Mouse (Mus musculus) heart, embryonic 16.5 days (tissue): ENCODE measurements around the gene Lrp6. TPM values are rescaled to one million over a fixed set of nuclear protein-coding genes. Genes with fewer than 3 reads are reported as not detected.

Experiments
- ATAC-seq: fragments of 200-750 bp; cut with Nextera tagmentation; replicated peaks from 2 replicates; pipeline ENCODE4 v1.8.0; 2017; ENCODE audit warnings: moderate number of reproducible peaks; ENCODE audit not compliant: insufficient read depth, low FRiP score; ENCODE audit errors: extremely low read depth
- H3K27ac ChIP-seq: fragments of 300-500 bp; sonication (generic); 2 replicates; pipeline ENCODE4 v1.5.1; 2014; ENCODE audit warnings: mild to moderate bottlenecking, low read length, control low read depth, moderate library complexity
- H3K27me3 ChIP-seq: fragments of 300-500 bp; sonication (generic); 2 replicates; pipeline ENCODE4 v1.6.1; 2014; ENCODE audit warnings: low read length, mixed read lengths; ENCODE audit not compliant: control insufficient read depth, insufficient read depth
- H3K36me3 ChIP-seq: fragments of 300-500 bp; sonication (generic); 2 replicates; pipeline ENCODE4 v1.6.1; 2014; ENCODE audit not compliant: control insufficient read depth, insufficient read depth
- H3K4me1 ChIP-seq: fragments of 300-500 bp; sonication (generic); 2 replicates; pipeline ENCODE4 v1.6.1; 2014; ENCODE audit warnings: low read length, mixed read lengths; ENCODE audit not compliant: control insufficient read depth, insufficient read depth
- H3K4me2 ChIP-seq: fragments of 300-500 bp; sonication (generic); 2 replicates; pipeline ENCODE4 v1.6.1; 2014; ENCODE audit warnings: low read depth, mild to moderate bottlenecking, control low read depth, low read length
- H3K4me3 ChIP-seq: fragments of 300-500 bp; sonication (generic); 2 replicates; pipeline ENCODE4 v1.5.1; 2014; ENCODE audit warnings: mild to moderate bottlenecking, control low read depth, low read length
- H3K9ac ChIP-seq: fragments of 300-500 bp; sonication (generic); 2 replicates; pipeline ENCODE4 v1.6.1; 2014; ENCODE audit warnings: low read length, control low read depth
- H3K9me3 ChIP-seq: fragments of 300-500 bp; sonication (generic); replicated peaks from 2 replicates; pipeline ENCODE4 v1.6.1; 2016; ENCODE audit warnings: low read length; ENCODE audit not compliant: control insufficient read depth
- WGBS: fragments of 180-500 bp; shearing (Covaris S2); extraction: QIAGEN DNeasy Blood & Tissue Kit; methylation state at CpG from one replicate; pipeline ENCODE4 v1.1.7; 2014; 5-methylcytosine and 5-hydroxymethylcytosine counted together
- polyA plus RNA-seq: library from polyadenylated mRNA; unstranded; fragments of >200 nt; fragmentation: Nextera tagmentation; extraction: Ambion mirVana; gene quantifications from 2 replicates; pipeline ENCODE4 v1.2.1, GENCODE M21; 2015

The Lrp6 gene
- polyA plus RNA-seq, 1 experiment from 2014 or later: 21.1 TPM

GRCm38 (mm10) chr6:134448451-134448850, 118.3 kb downstream of the Lrp6 start:
- 87% methylated on average over 12 of the region's 12 CpGs for WGBS
- Histone ChIP-seq H3K27ac (no peak overlapping the region), H3K9me3 (0 out of 2 replicates have a peak, but pooled peaks cover 4% of the 10 kb centered on the region), H3K9ac (no peak overlapping the region), H3K4me1 (no peaks in the 10 kb centered on the region), H3K4me3 (no peak overlapping the region), H3K4me2 (no peak overlapping the region), H3K27me3 (no peaks in the 10 kb centered on the region), H3K36me3 (peaks cover 39% of the 10 kb centered on the region)
- no peak for ATAC-seq

- peaks cover 11% of the 10 kb centered on the region for H3K4me1 ChIP-seq
- no peaks in the 10 kb centered on the region for H3K27me3 ChIP-seq
- 79% methylated on average over 5 of the region's 5 CpGs for WGBS
- no peak for ATAC-seq
- 0 out of 2 replicates have a peak, but pooled peaks cover 4% of the 10 kb centered on the region for H3K9me3 ChIP-seq
- H3K27ac ChIP-seq: no peak overlapping the region
- no peak overlapping the region for H3K4me3 ChIP-seq
- H3K9ac ChIP-seq: no peak overlapping the region
- H3K4me2 ChIP-seq: no peak overlapping the region
- H3K36me3 ChIP-seq: peaks cover 8% of the 10 kb centered on the region
Observed at GRCm38 (mm10) chr6:134443925-134444324, 122.8 kb downstream of the Lrp6 start.

GRCm38 (mm10) chr6:134443198-134443904, 123.4 kb downstream of the Lrp6 start:
- ATAC-seq: no peak

DNA sequence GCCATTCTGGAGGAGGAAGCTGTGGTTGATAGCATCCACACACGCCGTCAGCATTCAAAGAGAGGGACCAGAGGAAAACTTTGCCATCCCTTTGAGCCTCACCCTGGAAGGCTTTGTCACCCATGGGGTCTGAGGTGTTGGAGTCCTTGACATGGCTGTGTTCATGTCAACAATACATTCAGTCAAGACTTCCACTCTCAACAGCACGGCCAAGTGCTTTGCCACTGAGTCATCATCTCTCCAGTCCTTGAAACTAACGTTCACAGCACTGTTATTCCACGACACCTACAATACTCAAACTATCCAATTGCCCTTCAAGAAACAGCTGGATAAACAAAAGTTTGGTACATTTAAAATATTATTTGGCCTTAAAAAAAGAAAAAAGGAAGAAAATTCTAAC, 124.5 kb downstream of the Lrp6 start:
- 42% methylated on average over 5 of the region's 5 CpGs for WGBS
- Histone ChIP-seq H3K4me1 (peaks cover 11% of the 10 kb centered on the region), H3K36me3 (peaks cover 8% of the 10 kb centered on the region), H3K9ac (no peak overlapping the region), H3K27me3 (no peaks in the 10 kb centered on the region), H3K9me3 (0 out of 2 replicates have a peak, but pooled peaks cover 4% of the 10 kb centered on the region), H3K27ac (no peak overlapping the region), H3K4me3 (no peak overlapping the region), H3K4me2 (no peak overlapping the region)
- ATAC-seq: no peak

More at GRCm38 (mm10) chr6:134443198-134443904, 123.4 kb downstream of the Lrp6 start:
- Histone ChIP-seq H3K4me2 (no peak overlapping the region), H3K27me3 (no peaks in the 10 kb centered on the region), H3K9ac (no peak overlapping the region), H3K36me3 (peaks cover 8% of the 10 kb centered on the region), H3K4me3 (no peak overlapping the region), H3K4me1 (peaks cover 11% of the 10 kb centered on the region), H3K27ac (no peak overlapping the region), H3K9me3 (0 out of 2 replicates have a peak, but pooled peaks cover 4% of the 10 kb centered on the region)
- 58% methylated on average over 9 of the region's 9 CpGs for WGBS

DNA sequence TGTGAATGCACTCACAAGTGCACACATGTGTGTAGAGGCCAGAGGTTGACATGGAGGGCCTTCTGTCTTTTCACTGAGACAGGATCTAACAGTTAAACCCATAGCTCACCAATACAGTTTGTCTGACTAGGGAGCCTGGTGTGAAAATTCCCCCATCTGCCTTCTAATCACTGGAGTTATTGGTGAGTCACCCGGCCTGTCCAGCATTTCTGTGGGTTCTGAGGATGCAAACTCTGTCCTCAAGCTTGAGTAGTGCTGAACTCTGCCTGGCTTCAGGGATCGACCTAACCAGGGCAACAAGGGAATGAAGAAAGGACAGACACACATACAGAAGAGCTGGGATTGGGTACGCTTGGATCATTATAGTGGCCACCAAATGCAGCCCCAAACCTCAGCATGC, 125.0 kb downstream of the Lrp6 start:
- Histone ChIP-seq H3K9me3 (0 out of 2 replicates have a peak, but pooled peaks cover 4% of the 10 kb centered on the region), H3K36me3 (peaks cover 8% of the 10 kb centered on the region), H3K27me3 (no peaks in the 10 kb centered on the region), H3K4me1 (peaks cover 11% of the 10 kb centered on the region), H3K27ac (no peak overlapping the region), H3K4me2 (no peak overlapping the region), H3K4me3 (no peak overlapping the region), H3K9ac (no peak overlapping the region)
- ATAC-seq: no peak
- WGBS: 82% methylated on average over 3 of the region's 3 CpGs

GRCm38 (mm10) chr6:134440023-134440422, 126.7 kb downstream of the Lrp6 start:
- 0 out of 2 replicates have a peak, but pooled peaks cover 2% of the 10 kb centered on the region for H3K9me3 ChIP-seq
- peaks cover 3% of the 10 kb centered on the region for H3K36me3 ChIP-seq
- 22% methylated on average over 10 of the region's 10 CpGs for WGBS
- peak overlapping the region; percentile 68 for H3K4me2 ChIP-seq
- 0 out of 2 replicates have a peak overlapping the region, but pooled peaks have one; percentile 30 for H3K9ac ChIP-seq
- ATAC-seq: no peak; the same call in 1 of the 2 replicates
- H3K27me3 ChIP-seq: no peaks in the 10 kb centered on the region
- H3K27ac ChIP-seq: no peak overlapping the region
- peak overlapping the region; percentile 43 for H3K4me3 ChIP-seq
- H3K4me1 ChIP-seq: peaks cover 11% of the 10 kb centered on the region

GRCm38 (mm10) chr6:134439401-134440021, 127.3 kb downstream of the Lrp6 start:
- 18% methylated on average over 23 of the region's 23 CpGs for WGBS
- Histone ChIP-seq H3K27me3 (no peaks in the 10 kb centered on the region), H3K36me3 (no peaks in the 10 kb centered on the region), H3K9ac (0 out of 2 replicates have a peak overlapping the region, but pooled peaks have one; percentile 30), H3K9me3 (no peaks in the 10 kb centered on the region), H3K4me2 (peak overlapping the region; percentile 68), H3K27ac (no peak overlapping the region), H3K4me3 (peak overlapping the region; percentile 43), H3K4me1 (peaks cover 11% of the 10 kb centered on the region)
- ATAC-seq: peak; percentile 54

DNA sequence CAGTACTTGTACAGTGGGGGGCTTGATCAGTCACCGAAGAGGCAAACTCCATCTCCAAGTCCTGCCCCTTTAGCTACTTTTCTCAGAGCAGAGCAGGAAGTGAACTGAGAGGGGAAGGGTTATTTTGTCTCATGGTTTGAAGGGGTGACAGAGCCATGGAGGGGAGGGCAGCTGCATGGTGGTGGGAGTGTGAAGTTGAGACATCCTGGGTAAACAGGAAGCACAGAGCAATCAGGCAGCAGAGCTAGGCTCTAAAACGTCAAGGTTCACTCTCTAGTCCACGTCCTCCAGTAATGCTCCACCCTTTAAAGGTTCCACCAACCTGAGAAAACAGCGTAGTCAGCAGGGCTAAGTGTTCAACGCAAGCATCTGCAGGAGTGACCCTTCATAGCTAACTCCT, 129.8 kb downstream of the Lrp6 start:
- Histone ChIP-seq H3K36me3 (no peaks in the 10 kb centered on the region), H3K9ac (no peak overlapping the region), H3K4me3 (no peak overlapping the region), H3K9me3 (no peaks in the 10 kb centered on the region), H3K4me2 (no peak overlapping the region), H3K27me3 (no peaks in the 10 kb centered on the region), H3K4me1 (peaks cover 11% of the 10 kb centered on the region), H3K27ac (no peak overlapping the region)
- no peak for ATAC-seq
- 68% methylated on average over 5 of the region's 5 CpGs for WGBS

DNA sequence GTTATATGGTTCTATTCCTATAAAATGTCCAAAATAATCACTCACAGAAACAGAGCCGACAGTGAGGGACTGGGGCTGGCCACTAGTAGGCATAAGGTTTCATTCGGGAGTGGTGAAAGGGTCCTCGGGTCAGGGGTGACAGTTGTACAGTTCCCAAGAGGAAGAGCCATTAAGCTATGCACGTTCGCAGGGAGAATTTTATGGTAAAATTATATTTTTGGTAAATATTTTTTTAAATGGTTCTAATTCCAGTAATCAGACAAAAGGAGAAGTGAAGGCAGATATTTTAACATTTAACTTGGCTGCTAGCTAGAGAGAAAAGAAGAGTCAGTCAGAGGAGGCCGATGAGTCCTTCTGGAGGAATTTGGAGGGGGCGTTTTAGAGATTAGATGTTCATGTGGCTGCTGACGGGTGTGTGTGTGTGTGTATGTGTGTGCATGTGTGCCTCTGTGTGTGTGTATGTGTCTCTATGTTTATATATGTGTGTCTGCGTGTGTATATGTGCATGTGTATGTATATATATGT, 131.8 kb downstream of the Lrp6 start:
- Histone ChIP-seq H3K36me3 (no peaks in the 10 kb centered on the region), H3K4me2 (no peak overlapping the region), H3K27ac (no peak overlapping the region), H3K4me3 (no peak overlapping the region), H3K27me3 (no peaks in the 10 kb centered on the region), H3K9me3 (no peaks in the 10 kb centered on the region), H3K4me1 (peaks cover 8% of the 10 kb centered on the region), H3K9ac (no peak overlapping the region)
- WGBS: 56% methylated on average over 9 of the region's 9 CpGs
- no peak for ATAC-seq
